Mouse (Mus musculus) G1E (cell line): ENCODE results near the gene Bicral.

Experiments
- CTCF ChIP-seq: IDR thresholded peaks from 2 replicates; pipeline ENCODE4 v1.5.1; 2012; ENCODE audit warnings: low read depth, low read length, inconsistent platforms, mixed read lengths
- GATA1 ChIP-seq: IDR thresholded peaks from 2 replicates; pipeline ENCODE4 v1.6.1; 2012; ENCODE audit warnings: borderline replicate concordance, low read length, inconsistent platforms, mixed read lengths
- POLR2AphosphoS5 ChIP-seq: IDR thresholded peaks from 2 replicates; pipeline ENCODE4 v1.6.1; 2012; ENCODE audit warnings: low read depth, low read length, inconsistent platforms; ENCODE audit not compliant: insufficient replicate concordance

DNA sequence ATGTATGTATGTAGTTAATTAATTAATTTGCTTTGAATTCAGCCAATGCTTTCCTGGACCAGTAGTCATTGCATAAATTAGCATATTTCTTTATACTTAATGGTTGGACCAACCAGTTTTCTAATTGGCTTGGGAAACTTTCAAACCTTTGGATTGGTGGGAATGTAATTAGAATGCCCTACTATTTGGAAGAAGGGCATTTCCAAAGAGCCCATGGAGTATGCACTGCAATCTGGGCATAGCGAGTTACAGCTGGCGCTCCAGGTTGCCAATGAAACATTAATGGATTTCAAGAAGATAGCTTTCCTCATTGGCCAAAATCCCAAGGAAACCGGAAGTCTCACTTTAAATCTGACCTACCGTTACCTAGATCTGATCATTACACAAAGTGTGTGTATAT, 1.8 kb upstream of the Bicral start:
- TF ChIP-seq GATA1: no peak
- no peak for TF ChIP-seq CTCF
- TF ChIP-seq POLR2AphosphoS5: no peak
